Mouse (Mus musculus) neural tube, embryonic 12.5 days (tissue): ENCODE measurements around the gene Bmp8a. TPM values are rescaled to one million over a fixed set of nuclear protein-coding genes. Genes with fewer than 3 reads are reported as not detected.

ENCODE experiments used
- ATAC-seq: fragments of 200-750 bp; cut with Nextera tagmentation; 2 replicates; pipeline ENCODE4 v1.8.0; 2017; ENCODE audit warnings: low read depth, mild to moderate bottlenecking, moderate TSS enrichment, moderate library complexity; ENCODE audit not compliant: low FRiP score
- H3K27ac ChIP-seq: fragments of 300-500 bp; sonication (generic); 2 replicates; pipeline ENCODE4 v1.5.1; 2016
- H3K27me3 ChIP-seq: fragments of 300-500 bp; sonication (generic); replicated peaks from 2 replicates; pipeline ENCODE4 v1.6.1; 2016; ENCODE audit warnings: mild to moderate bottlenecking
- H3K36me3 ChIP-seq: fragments of 300-500 bp; sonication (generic); 2 replicates; pipeline ENCODE4 v1.6.1; 2016; ENCODE audit warnings: mild to moderate bottlenecking
- H3K4me1 ChIP-seq: fragments of 300-500 bp; sonication (generic); 2 replicates; pipeline ENCODE4 v1.6.1; 2016
- H3K4me2 ChIP-seq: fragments of 300-500 bp; sonication (generic); replicated peaks from 2 replicates; pipeline ENCODE4 v1.6.1; 2016; ENCODE audit warnings: mild to moderate bottlenecking
- H3K4me3 ChIP-seq: fragments of 300-500 bp; sonication (generic); 2 replicates; pipeline ENCODE4 v1.5.1; 2016
- H3K9ac ChIP-seq: fragments of 300-500 bp; sonication (generic); 2 replicates; pipeline ENCODE4 v1.6.1; 2016; ENCODE audit warnings: mild to moderate bottlenecking
- H3K9me3 ChIP-seq: fragments of 300-500 bp; sonication (generic); 2 replicates; pipeline ENCODE4 v1.6.1; 2016; ENCODE audit warnings: mild to moderate bottlenecking
- WGBS: fragments of 180-500 bp; shearing (Covaris S2); methylation state at CpG from one replicate; pipeline ENCODE4 v1.1.7; 2016; 5-methylcytosine and 5-hydroxymethylcytosine counted together
- polyA plus RNA-seq: library from polyadenylated mRNA; unstranded; fragments of >200 nt; fragmentation: Nextera tagmentation; extraction: Ambion mirVana; gene quantifications from 2 replicates; pipeline ENCODE4 v1.2.1, GENCODE M21; 2016

Bmp8a gene
- 0.41 and 0.45 TPM in 2 replicates for polyA plus RNA-seq

DNA sequence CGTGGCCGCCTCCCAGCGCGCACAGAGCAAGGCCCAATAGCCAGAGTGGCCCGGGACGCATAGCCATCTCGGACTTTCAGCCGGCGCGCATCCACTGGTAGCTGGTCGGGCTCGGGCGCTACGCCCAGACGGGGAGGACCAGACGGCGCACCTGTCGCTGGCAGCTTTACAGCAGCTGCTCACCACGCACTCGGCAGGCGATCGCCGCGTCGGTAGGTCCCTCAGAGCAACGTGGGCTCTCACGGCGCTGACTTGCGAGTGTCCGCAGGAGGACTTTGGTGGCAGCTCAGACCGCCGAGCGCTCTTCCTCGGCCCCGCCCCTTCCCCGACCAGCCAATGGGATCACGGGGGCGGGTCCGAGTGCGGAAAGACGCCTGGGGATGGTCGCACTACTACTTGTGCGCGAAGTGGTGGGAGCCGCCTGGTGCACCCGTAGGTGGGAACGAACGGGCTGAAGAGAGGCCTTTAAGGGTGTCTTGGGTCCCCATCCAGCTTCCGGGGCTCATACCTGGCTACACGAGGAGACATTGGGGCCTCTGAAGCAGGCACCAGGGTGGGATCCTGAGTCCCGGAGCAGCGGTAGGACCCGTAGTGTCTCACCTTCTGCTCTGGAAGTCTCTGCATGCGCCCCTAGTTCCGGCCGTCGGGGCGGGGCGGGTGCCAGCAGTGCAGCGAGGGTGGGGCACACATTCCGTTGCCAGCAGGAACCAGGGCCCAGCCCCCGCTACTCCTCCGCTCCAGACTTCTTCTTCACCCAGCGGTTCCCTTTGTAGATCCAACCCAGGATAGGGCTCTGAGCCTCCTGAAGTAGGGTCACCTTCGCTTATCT, at the start of gene Bmp8a:
TSS of gene Bmp8a (minus strand) at position 611 of the 829 bp plus-strand sequence.
- Histone ChIP-seq H3K9ac (peak within 1 kb of the TSS; percentile 45), H3K9me3 (no peaks in the 10 kb centered on the region), H3K36me3 (peaks cover 5% of the 10 kb centered on the region; the same call in 1 of the 2 replicates), H3K27me3 (peaks cover 45% of the 10 kb centered on the region), H3K4me1 (peaks cover 15% of the 10 kb centered on the region), H3K4me3 (peak within 1 kb of the TSS; percentile 50), H3K4me2 (peak within 1 kb of the TSS; percentile 96), H3K27ac (no peak within 1 kb of the TSS)
- ATAC-seq = peak; percentile 89
- WGBS = under 1% methylated on average over 65 of the region's 65 CpGs

DNA sequence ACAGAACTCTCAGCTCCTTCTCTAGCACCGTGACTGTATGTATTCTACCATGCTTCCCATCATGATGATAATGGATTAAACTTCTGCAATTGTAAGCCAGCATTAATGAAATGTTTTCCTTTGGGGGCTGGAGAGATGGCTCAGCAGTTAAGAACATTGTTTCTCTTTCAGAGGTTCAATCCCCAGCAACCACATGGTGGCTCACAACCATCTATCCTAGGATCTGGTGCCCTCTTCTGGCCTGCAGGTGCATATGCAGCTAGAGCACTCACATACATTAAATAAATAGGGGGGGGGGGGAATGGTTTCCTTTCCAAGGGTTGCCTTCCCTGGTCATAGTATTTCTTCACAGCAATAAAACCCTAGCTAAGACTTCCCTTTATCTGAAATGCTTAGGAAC, 49.1 kb upstream of the Bmp8a start:
- Histone ChIP-seq H3K9ac (no peak overlapping the region), H3K9me3 (no peaks in the 10 kb centered on the region), H3K27ac (no peak overlapping the region), H3K27me3 (no peaks in the 10 kb centered on the region), H3K4me2 (no peak overlapping the region), H3K4me1 (no peaks in the 10 kb centered on the region), H3K4me3 (no peak overlapping the region), H3K36me3 (peaks cover 90% of the 10 kb centered on the region)
- no peak for ATAC-seq
- WGBS = 86% methylated on average over 1 of the region's 1 CpGs

DNA sequence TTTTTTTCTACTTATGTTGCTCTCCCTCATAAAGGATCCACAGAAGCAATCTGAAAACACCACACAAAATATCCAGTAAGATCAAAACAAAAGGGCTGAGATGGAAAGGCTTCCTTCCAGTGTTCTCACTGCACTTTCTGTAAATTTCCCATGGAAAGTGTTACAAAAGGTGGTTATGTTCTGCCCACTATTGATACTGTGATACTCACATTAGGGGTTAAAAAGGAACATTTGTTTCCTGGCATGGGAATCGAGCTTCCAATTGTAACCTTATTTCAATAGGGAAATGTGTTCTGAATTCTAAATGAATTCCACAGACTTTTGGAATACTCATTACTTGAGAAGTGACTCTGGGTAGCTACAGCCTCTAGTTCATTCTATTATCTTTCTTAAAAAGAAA, 42.0 kb upstream of the Bmp8a start:
- H3K9ac ChIP-seq = no peak overlapping the region
- no peaks in the 10 kb centered on the region for H3K9me3 ChIP-seq
- peaks cover 92% of the 10 kb centered on the region for H3K36me3 ChIP-seq
- H3K4me1 ChIP-seq = no peaks in the 10 kb centered on the region
- ATAC-seq = peak; percentile 63; the same call in 1 of the 2 replicates
- 0 out of 2 replicates have a peak overlapping the region, but pooled peaks have one; percentile 26 for H3K27ac ChIP-seq
- no peak overlapping the region for H3K4me3 ChIP-seq
- WGBS = 23% methylated on average over 1 of the region's 1 CpGs
- H3K4me2 ChIP-seq = no peak overlapping the region
- H3K27me3 ChIP-seq = no peaks in the 10 kb centered on the region

DNA sequence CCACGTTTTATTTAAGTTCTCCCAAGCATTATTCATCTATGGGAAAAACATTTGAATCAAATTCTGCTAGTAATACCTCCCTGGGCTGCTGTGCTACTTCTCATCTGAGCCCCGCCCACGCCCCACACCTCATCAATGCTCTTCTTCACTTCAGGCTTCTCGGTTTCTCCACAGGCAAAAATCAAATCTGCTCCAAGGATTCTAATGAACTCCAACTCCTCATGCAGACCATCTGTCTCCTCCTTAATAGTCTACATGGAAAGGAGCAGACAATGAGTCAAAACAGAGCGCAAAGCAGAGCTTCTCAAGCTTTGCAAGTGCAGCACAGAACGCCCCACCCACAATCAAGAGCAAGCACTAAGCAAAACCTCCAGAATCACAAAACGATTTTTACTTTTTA, 40.1 kb upstream of the Bmp8a start:
- no peak overlapping the region for H3K4me2 ChIP-seq
- H3K4me3 ChIP-seq = no peak overlapping the region
- WGBS = 95% methylated on average over 7 of the region's 7 CpGs
- no peaks in the 10 kb centered on the region for H3K9me3 ChIP-seq
- H3K9ac ChIP-seq = no peak overlapping the region
- no peak for ATAC-seq
- H3K27me3 ChIP-seq = no peaks in the 10 kb centered on the region
- peaks cover 87% of the 10 kb centered on the region for H3K36me3 ChIP-seq
- H3K4me1 ChIP-seq = no peaks in the 10 kb centered on the region
- no peak overlapping the region for H3K27ac ChIP-seq

- no peak overlapping the region for H3K9ac ChIP-seq
- peaks cover 83% of the 10 kb centered on the region for H3K36me3 ChIP-seq
- no peaks in the 10 kb centered on the region for H3K27me3 ChIP-seq
- no peaks in the 10 kb centered on the region for H3K9me3 ChIP-seq
- H3K27ac ChIP-seq = no peak overlapping the region
- no peak overlapping the region for H3K4me3 ChIP-seq
- no peak for ATAC-seq
- H3K4me2 ChIP-seq = no peak overlapping the region
- 94% methylated on average over 4 of the region's 4 CpGs for WGBS
- H3K4me1 ChIP-seq = no peaks in the 10 kb centered on the region
Observed at GRCm38 (mm10) chr4:123382051-123382450, 39.0 kb upstream of the Bmp8a start.

- Histone ChIP-seq H3K9ac (no peak overlapping the region), H3K4me1 (no peaks in the 10 kb centered on the region), H3K4me2 (no peak overlapping the region), H3K36me3 (peaks cover 83% of the 10 kb centered on the region), H3K27ac (no peak overlapping the region), H3K9me3 (no peaks in the 10 kb centered on the region), H3K4me3 (no peak overlapping the region), H3K27me3 (no peaks in the 10 kb centered on the region)
- 91% methylated on average over 11 of the region's 11 CpGs for WGBS
- ATAC-seq = no peak
Observed at GRCm38 (mm10) chr4:123381598-123381997, 38.5 kb upstream of the Bmp8a start.

- H3K9me3 ChIP-seq = no peaks in the 10 kb centered on the region
- H3K4me2 ChIP-seq = no peak overlapping the region
- H3K4me1 ChIP-seq = no peaks in the 10 kb centered on the region
- H3K27me3 ChIP-seq = no peaks in the 10 kb centered on the region
- no peak overlapping the region for H3K27ac ChIP-seq
- no peak overlapping the region for H3K9ac ChIP-seq
- ATAC-seq = no peak
- peaks cover 86% of the 10 kb centered on the region for H3K36me3 ChIP-seq
- WGBS = 95% methylated on average over 3 of the region's 3 CpGs
- no peak overlapping the region for H3K4me3 ChIP-seq
Observed at GRCm38 (mm10) chr4:123376031-123376430, 33.0 kb upstream of the Bmp8a start.

DNA sequence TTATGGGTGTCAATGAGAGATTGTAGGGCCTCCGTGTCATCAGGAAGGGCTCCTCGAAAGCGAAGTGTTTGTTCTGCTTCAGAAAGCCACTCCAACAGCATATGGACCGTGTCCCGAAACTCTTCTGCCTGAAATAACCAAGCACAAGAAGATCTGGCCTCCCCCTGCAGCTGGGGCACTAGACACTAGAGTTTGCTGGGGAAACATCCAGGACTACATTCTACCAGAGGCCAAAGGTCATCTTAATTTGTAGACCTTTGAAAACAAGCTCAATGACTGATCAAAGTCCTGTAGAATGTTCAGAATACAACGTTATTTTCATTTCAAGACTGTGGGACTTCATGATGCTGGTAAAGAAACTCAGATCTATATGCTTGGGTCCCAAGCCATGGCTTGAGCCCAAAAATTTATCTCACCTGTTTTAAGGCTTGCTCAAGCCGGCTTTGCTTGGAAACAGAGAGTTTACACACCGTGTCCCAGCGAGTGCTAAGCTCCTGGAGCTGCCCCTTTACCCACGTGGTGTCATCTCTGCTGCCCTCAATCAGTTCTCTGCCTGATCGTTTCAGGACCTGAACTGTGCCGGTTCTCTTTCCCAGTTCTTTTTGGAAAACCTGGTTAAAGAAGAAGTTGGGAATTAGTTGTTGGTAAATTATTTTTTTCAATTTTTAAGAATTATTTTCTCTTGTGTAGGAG, 31.4 kb upstream of the Bmp8a start:
- no peaks in the 10 kb centered on the region for H3K9me3 ChIP-seq
- WGBS = 95% methylated on average over 12 of the region's 12 CpGs
- ATAC-seq = no peak
- H3K4me3 ChIP-seq = no peak overlapping the region
- peaks cover 91% of the 10 kb centered on the region for H3K36me3 ChIP-seq
- no peaks in the 10 kb centered on the region for H3K4me1 ChIP-seq
- no peak overlapping the region for H3K27ac ChIP-seq
- H3K9ac ChIP-seq = no peak overlapping the region
- H3K4me2 ChIP-seq = no peak overlapping the region
- H3K27me3 ChIP-seq = no peaks in the 10 kb centered on the region

GRCm38 (mm10) chr4:123363555-123363954, 20.5 kb upstream of the Bmp8a start:
- WGBS = 96% methylated on average over 4 of the region's 4 CpGs
- Histone ChIP-seq H3K27ac (no peak overlapping the region), H3K36me3 (peaks cover 83% of the 10 kb centered on the region), H3K4me3 (no peak overlapping the region), H3K4me1 (no peaks in the 10 kb centered on the region), H3K27me3 (no peaks in the 10 kb centered on the region), H3K9ac (no peak overlapping the region), H3K9me3 (no peaks in the 10 kb centered on the region), H3K4me2 (no peak overlapping the region)
- ATAC-seq = no peak

DNA sequence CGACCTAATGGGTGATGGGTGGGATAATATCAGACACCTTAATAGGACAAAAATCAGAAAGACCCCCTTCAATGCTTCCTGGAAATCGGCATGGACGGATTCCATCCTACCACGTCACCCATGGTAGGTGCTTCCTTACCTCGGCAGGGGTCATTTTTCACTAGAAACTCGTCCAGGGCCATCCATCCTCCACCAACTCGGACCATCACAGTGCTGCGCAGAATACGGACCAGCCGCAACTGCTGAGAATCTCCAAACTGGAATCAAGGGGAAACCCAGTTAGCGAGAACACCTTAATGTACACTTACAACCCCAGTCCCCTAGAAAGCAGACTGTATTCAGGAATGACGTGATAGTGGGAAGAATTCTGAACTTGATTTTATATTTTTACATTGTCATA, 17.7 kb upstream of the Bmp8a start:
- H3K4me1 ChIP-seq = no peaks in the 10 kb centered on the region
- H3K36me3 ChIP-seq = peaks cover 82% of the 10 kb centered on the region
- no peaks in the 10 kb centered on the region for H3K9me3 ChIP-seq
- H3K27ac ChIP-seq = no peak overlapping the region
- no peak overlapping the region for H3K4me3 ChIP-seq
- H3K4me2 ChIP-seq = no peak overlapping the region
- no peak overlapping the region for H3K9ac ChIP-seq
- no peaks in the 10 kb centered on the region for H3K27me3 ChIP-seq
- 95% methylated on average over 12 of the region's 12 CpGs for WGBS
- ATAC-seq = no peak

GRCm38 (mm10) chr4:123358613-123359012, 15.6 kb upstream of the Bmp8a start:
- no peak overlapping the region for H3K27ac ChIP-seq
- no peaks in the 10 kb centered on the region for H3K27me3 ChIP-seq
- 95% methylated on average over 7 of the region's 7 CpGs for WGBS
- H3K4me2 ChIP-seq = no peak overlapping the region
- H3K4me1 ChIP-seq = no peaks in the 10 kb centered on the region
- H3K9me3 ChIP-seq = no peaks in the 10 kb centered on the region
- H3K9ac ChIP-seq = no peak overlapping the region
- H3K4me3 ChIP-seq = no peak overlapping the region
- ATAC-seq = no peak
- H3K36me3 ChIP-seq = peaks cover 83% of the 10 kb centered on the region

DNA sequence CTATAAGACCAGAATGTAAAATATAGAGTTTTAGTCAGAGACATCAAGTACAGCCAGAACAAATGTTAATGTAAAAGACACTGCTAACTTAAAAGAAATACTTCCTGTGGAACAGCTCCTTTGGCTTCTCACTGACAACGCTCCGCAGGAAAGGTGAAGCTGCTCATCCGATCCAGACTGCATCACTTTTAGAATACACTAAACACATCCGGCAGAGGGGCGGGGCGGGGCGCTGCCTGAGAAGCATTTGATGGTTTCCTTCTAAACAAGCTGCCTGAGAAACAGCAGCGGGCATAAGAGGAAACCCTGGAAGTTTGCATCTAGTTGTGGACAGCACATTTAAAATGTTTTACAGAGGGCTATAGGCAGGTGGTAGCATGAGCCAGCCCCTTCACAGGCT, 12.9 kb upstream of the Bmp8a start:
- 94% methylated on average over 8 of the region's 8 CpGs for WGBS
- Histone ChIP-seq H3K4me3 (no peak overlapping the region), H3K4me2 (no peak overlapping the region), H3K27me3 (no peaks in the 10 kb centered on the region), H3K9ac (no peak overlapping the region), H3K4me1 (no peaks in the 10 kb centered on the region), H3K9me3 (no peaks in the 10 kb centered on the region), H3K36me3 (peaks cover 87% of the 10 kb centered on the region), H3K27ac (no peak overlapping the region)
- no peak for ATAC-seq
